ENCODE assay signal across 7 mouse cellular contexts in genomic region chr19:56485376-56486271, GRCm38 (mm10). TPM values are rescaled to one million over a fixed set of nuclear protein-coding genes. Genes with fewer than 3 reads are reported as not detected.
A peak's percentile ranks its signal among the peaks of the same experiment; 100 is the strongest.
DNase-seq lines count a peak whose midpoint lies in the region; ATAC-seq and TF ChIP-seq lines count a peak whose summit lies in the region.

No protein-coding gene starts in this region.

- intact Hi-C loops in left cerebral cortex, postnatal 25 days (cut with DNase I) = no loop called here

- no peak overlapping the region for H3K4me3 ChIP-seq in MEL (ENCODE audit: control insufficient read depth in 1 of 2, insufficient read depth in 1 of 2, low read depth in 2 of 2, low read length in 2 of 2)
- no peak overlapping the region for H3K4me3 ChIP-seq in heart, postnatal 0 days (ENCODE audit: low read depth, low read length)
- no peak overlapping the region for H3K4me3 ChIP-seq in lung, embryonic 14.5 days (ENCODE audit: low read depth, low read length)

- H3K27me3 ChIP-seq in MEL (ENCODE audit: control insufficient read depth in 1 of 2, insufficient read depth in 2 of 2, low read length in 2 of 2) = no peaks in the 10 kb centered on the region
- no peaks in the 10 kb centered on the region for H3K27me3 ChIP-seq in heart, postnatal 0 days (ENCODE audit: control insufficient read depth, insufficient read depth, low read length)
- no peaks in the 10 kb centered on the region for H3K27me3 ChIP-seq in lung, embryonic 14.5 days (ENCODE audit: insufficient read depth, low read length)

- no peaks in the 10 kb centered on the region for H3K9me3 ChIP-seq in MEL (replicated peaks; ENCODE audit: insufficient read depth, low read length)
- H3K9me3 ChIP-seq in heart, postnatal 0 days (replicated peaks; ENCODE audit: control insufficient read depth, low read length) = no peaks in the 10 kb centered on the region
- H3K9me3 ChIP-seq in lung, embryonic 14.5 days (ENCODE audit: low read depth, low read length) = no peaks in the 10 kb centered on the region

- H3K79me2 ChIP-seq in MEL (ENCODE audit: control insufficient read depth, insufficient read depth, low read length, poor library complexity) = no peaks in the 10 kb centered on the region

- no peak overlapping the region for H3K9ac ChIP-seq in MEL (ENCODE audit: control insufficient read depth, low read depth, low read length, poor library complexity, severe bottlenecking)
- H3K9ac ChIP-seq in heart, postnatal 0 days (replicated peaks; ENCODE audit: low read depth, low read length) = no peak overlapping the region
- H3K9ac ChIP-seq in lung, embryonic 14.5 days = no peak overlapping the region

- peak; percentile 46 to 66; a peak in 3 of 4 replicates for TF ChIP-seq EP300 in MEL (IDR thresholded peaks at IDR 0.05; ENCODE audit: low read depth in 1 of 2, low read length in 2 of 2)
- no peak for TF ChIP-seq EP300 in heart, postnatal 0 days (IDR thresholded peaks at IDR 0.05; ENCODE audit: low read depth)

- WGBS in heart, postnatal 0 days = 58% methylated on average over 13 of the region's 13 CpGs
- 42% methylated on average over 13 of the region's 13 CpGs for WGBS in lung, embryonic 14.5 days

- H3K4me2 ChIP-seq in heart, postnatal 0 days (ENCODE audit: low read depth, low read length) = 0 out of 2 replicates have a peak overlapping the region, but pooled peaks have one; percentile 10
- no peak overlapping the region for H3K4me2 ChIP-seq in lung, embryonic 14.5 days

- DNase-seq in 416B (ENCODE audit: low read depth) = peak; percentile 34
- peak; percentile 60 for DNase-seq in MEL (ENCODE audit: low read depth, low spot score)
- peak; percentile 27 for DNase-seq in heart, postnatal 0 days (ENCODE audit: low spot score)
- DNase-seq in lung, embryonic 14.5 days = peak; percentile 79
- no peak for DNase-seq in cerebellum, adult 9-11 months
- no peak for DNase-seq in spleen, adult 12 weeks (ENCODE audit: low spot score)
- no peak for DNase-seq in left cerebral cortex, postnatal 25 days (ENCODE audit: low spot score in 2 of 2)

- TF ChIP-seq POLR2A in MEL (IDR thresholded peaks at IDR 0.05; ENCODE audit: control insufficient read depth in 1 of 2, insufficient read depth in 1 of 2, low read depth in 1 of 2, low read length in 2 of 2, poor library complexity in 1 of 2) = no peak

- H3K27ac ChIP-seq in MEL (ENCODE audit: control insufficient read depth, low read depth, low read length) = peak overlapping the region; percentile 37; the same call in 1 of the 2 replicates
- H3K27ac ChIP-seq in heart, postnatal 0 days (ENCODE audit: low read depth) = peak overlapping the region; percentile 36; the same call in 1 of the 2 replicates
- peak overlapping the region; percentile 63; the same call in 1 of the 2 replicates for H3K27ac ChIP-seq in lung, embryonic 14.5 days (ENCODE audit: low read depth)

- peak; percentile 60 for ATAC-seq in heart, postnatal 0 days (ENCODE audit: insufficient read depth, low read depth)
- ATAC-seq in lung, embryonic 14.5 days (ENCODE audit: insufficient read depth) = peak; percentile 82

- TF ChIP-seq CTCF in MEL (IDR thresholded peaks at IDR 0.05 in 2 of 3, conservative IDR thresholded peaks at IDR 0.05 in 1 of 3; ENCODE audit: control insufficient read depth in 1 of 3, insufficient read depth in 1 of 3, low read depth in 2 of 3, low read length in 3 of 3, poor library complexity in 1 of 3, severe bottlenecking in 1 of 3) = no peak
- no peak for TF ChIP-seq CTCF in heart, postnatal 0 days (IDR thresholded peaks at IDR 0.05; ENCODE audit: low read depth)
- no peak for TF ChIP-seq CTCF in lung, embryonic 14.5 days (IDR thresholded peaks at IDR 0.05; ENCODE audit: low read depth)

- no peak for TF ChIP-seq RAD21 in MEL (IDR thresholded peaks at IDR 0.05; ENCODE audit: low read depth, low read length)

- peaks cover 8 to 27% of the 10 kb centered on the region in 2 experiments for H3K4me1 ChIP-seq in MEL (ENCODE audit: control insufficient read depth in 1 of 2, insufficient read depth in 2 of 2, low read length in 2 of 2)
- peaks cover 21% of the 10 kb centered on the region for H3K4me1 ChIP-seq in heart, postnatal 0 days (ENCODE audit: control insufficient read depth, insufficient read depth)
- peaks cover 13% of the 10 kb centered on the region for H3K4me1 ChIP-seq in lung, embryonic 14.5 days (ENCODE audit: insufficient read depth)

- H3K36me3 ChIP-seq in MEL (ENCODE audit: control insufficient read depth in 1 of 2, insufficient read depth in 2 of 2, low read length in 2 of 2) = peaks cover 0 to 16% of the 10 kb centered on the region in 2 experiments; a peak in 2 of 4 replicates
- no peaks in the 10 kb centered on the region for H3K36me3 ChIP-seq in heart, postnatal 0 days (replicated peaks; ENCODE audit: control insufficient read depth, insufficient read depth, low read length)
- no peaks in the 10 kb centered on the region for H3K36me3 ChIP-seq in lung, embryonic 14.5 days (ENCODE audit: insufficient read depth)

TF ChIP-seq in MEL, 35 proteins besides CTCF, POLR2A, EP300 and RAD21:
- TF ChIP-seq USF2 (IDR thresholded peaks at IDR 0.05; ENCODE audit: borderline replicate concordance in 1 of 2, insufficient read depth in 1 of 2, low read depth in 1 of 2, low read length in 2 of 2) (no peak), GATA1 (IDR thresholded peaks at IDR 0.05; ENCODE audit: low read depth, low read length) (0 out of 2 replicates have a peak, but pooled peaks have one; percentile 17)
TF ChIP-seq in MEL: peak in this region for 1.

RNA-seq across cellular contexts. Expression of gene Plekhs1, which starts 24.2 kb away (rescaled TPM):
- total RNA-seq in MEL (2012; rRNA removed) = 0.42 and 0.85 TPM in 2 replicates
- under 1 TPM in 1 of 2 experiments, not detected in 1; 0.84 TPM for polyA plus RNA-seq in MEL (2012; ENCODE audit: insufficient read depth in 1 of 2, insufficient read length in 2 of 2, low read depth in 1 of 2, low replicate concordance in 2 of 2, missing spikeins in 1 of 2)
- 0.31 TPM in 1 of 2 replicates, not detected in the other for total RNA-seq in heart, postnatal 0 days (2014; rRNA removed; ENCODE audit: low replicate concordance)
- 0.05 and 0.07 TPM in 2 replicates for polyA plus RNA-seq in heart, postnatal 0 days (2015; fragmentation: Nextera tagmentation; extraction: Ambion mirVana)
- 0.61 and 1.0 TPM in 2 replicates for polyA plus RNA-seq in lung, embryonic 14.5 days (2014; fragmentation: Nextera tagmentation; extraction: Ambion mirVana)
- total RNA-seq in left cerebral cortex, postnatal 25 days (2021) = 1 to 10 TPM in 1 of 2 experiments, under 1 TPM in 1; 0.96 to 1.1 TPM

Comparison
In these comparisons a context has a peak if more than half of its experiments do, and no peak if none do; other contexts are left out.
1. DNase-seq: peak in 416B (single experiment), MEL (single experiment), heart, postnatal 0 days (single experiment) and lung, embryonic 14.5 days (single experiment); none in cerebellum, adult 9-11 months (single experiment), spleen, adult 12 weeks (single experiment) and left cerebral cortex, postnatal 25 days (0 of 2).
2. Peak in every context shown above with its lines, with median percentiles within 50 percentile points of each other: H3K27ac ChIP-seq.